In genomic region chr13:55447543-55447943, GRCm38 (mm10) we compare ENCODE assay signal across 9 mouse cellular contexts. TPM values are rescaled to one million over a fixed set of nuclear protein-coding genes. Genes with fewer than 3 reads are reported as not detected.
DNase-seq lines count a peak whose midpoint lies in the region; ATAC-seq lines count a peak whose summit lies in the region.
"Had no signal": no experiment of that assay in that cellular context is flagged by ENCODE, and none has a peak within 500 bp of the region (broad histone marks: within the 10 kb centered on the region; RNA-seq: fewer than 3 reads in every experiment).

No protein-coding gene starts in this region.

- 0 out of 2 replicates have a peak overlapping the region, but pooled peaks have one; percentile 2 for H3K4me2 ChIP-seq in neural tube, embryonic 11.5 days (ENCODE audit: low read depth)
- H3K4me2 ChIP-seq in neural tube, embryonic 15.5 days: no peak overlapping the region

- peaks cover 14% of the 10 kb centered on the region for H3K4me1 ChIP-seq in neural tube, embryonic 11.5 days (ENCODE audit: control insufficient read depth, insufficient read depth, low read length)
- H3K4me1 ChIP-seq in neural tube, embryonic 15.5 days: peaks cover 38% of the 10 kb centered on the region

- peak; percentile 25 for DNase-seq in adrenal gland, postnatal 14 days
- no peak for DNase-seq in adrenal gland, postnatal 4 days (ENCODE audit: low spot score in 2 of 2)
- DNase-seq in neural tube, embryonic 11.5 days (ENCODE audit: low spot score): no peak
- peak; percentile 70 for DNase-seq in lung, postnatal 36 days
- DNase-seq in thymus, postnatal 36 days: peak; percentile 69 to 83
- no peak for DNase-seq in layer of hippocampus, postnatal 36 days
- DNase-seq in right cerebral cortex, postnatal 14 days: no peak

- ATAC-seq in neural tube, embryonic 11.5 days (ENCODE audit: insufficient read depth, low FRiP score, low TSS enrichment): no peak
- ATAC-seq in neural tube, embryonic 15.5 days (ENCODE audit: low FRiP score): no peak

- H3K9ac ChIP-seq in neural tube, embryonic 11.5 days (ENCODE audit: low read length): no peak overlapping the region
- H3K9ac ChIP-seq in neural tube, embryonic 15.5 days (replicated peaks): no peak overlapping the region

- no peak overlapping the region for H3K27ac ChIP-seq in neural tube, embryonic 11.5 days (ENCODE audit: low read depth, low read length)
- H3K27ac ChIP-seq in neural tube, embryonic 15.5 days (replicated peaks): no peak overlapping the region

- H3K27me3 ChIP-seq in neural tube, embryonic 11.5 days (ENCODE audit: control insufficient read depth, insufficient read depth, low read length): no peaks in the 10 kb centered on the region
- H3K27me3 ChIP-seq in neural tube, embryonic 15.5 days (replicated peaks): no peaks in the 10 kb centered on the region

- H3K4me3 ChIP-seq in neural tube, embryonic 11.5 days (ENCODE audit: low read depth, low read length): no peak overlapping the region
- H3K4me3 ChIP-seq in neural tube, embryonic 15.5 days (replicated peaks): no peak overlapping the region

- no peaks in the 10 kb centered on the region for H3K9me3 ChIP-seq in neural tube, embryonic 11.5 days (ENCODE audit: control insufficient read depth, low read length)
- H3K9me3 ChIP-seq in neural tube, embryonic 15.5 days (replicated peaks): no peaks in the 10 kb centered on the region

- peaks cover 17% of the 10 kb centered on the region for H3K36me3 ChIP-seq in neural tube, embryonic 11.5 days (ENCODE audit: control insufficient read depth, insufficient read depth, low read length)
- H3K36me3 ChIP-seq in neural tube, embryonic 15.5 days: peaks cover 27% of the 10 kb centered on the region

- 66% methylated on average over 3 of the region's 3 CpGs for WGBS in neural tube, embryonic 11.5 days
- WGBS in neural tube, embryonic 15.5 days: 57% methylated on average over 3 of the region's 3 CpGs

RNA-seq across cellular contexts. Expression of gene Grk6, which starts 2.7 kb away (rescaled TPM):
- total RNA-seq in adrenal gland, postnatal 14 days (2021): 35.3 and 55.4 TPM in 2 replicates
- 10 to 100 TPM; 54.3 to 56.7 TPM for total RNA-seq in adrenal gland, postnatal 4 days (2021)
- polyA plus RNA-seq in neural tube, embryonic 11.5 days (2014; fragmentation: Nextera tagmentation; extraction: Ambion mirVana): 58.1 and 59.6 TPM in 2 replicates
- 34.2 and 38.4 TPM in 2 replicates for polyA plus RNA-seq in neural tube, embryonic 15.5 days (2015; fragmentation: Nextera tagmentation; extraction: Ambion mirVana)
- 10 to 100 TPM; 67.7 to 71.1 TPM for total RNA-seq in layer of hippocampus, postnatal 36 days (2021)

RNA-seq across cellular contexts. Expression of gene Prr7, which starts 16.5 kb away (rescaled TPM):
- 3.1 and 6.0 TPM in 2 replicates for total RNA-seq in adrenal gland, postnatal 14 days (2021)
- 1 to 10 TPM; 6.4 to 8.0 TPM for total RNA-seq in adrenal gland, postnatal 4 days (2021)
- 2.2 and 2.6 TPM in 2 replicates for polyA plus RNA-seq in neural tube, embryonic 11.5 days (2014; fragmentation: Nextera tagmentation; extraction: Ambion mirVana)
- polyA plus RNA-seq in neural tube, embryonic 15.5 days (2015; fragmentation: Nextera tagmentation; extraction: Ambion mirVana): 4.2 and 5.8 TPM in 2 replicates
- total RNA-seq in layer of hippocampus, postnatal 36 days (2021): 10 to 100 TPM; 86.1 to 86.6 TPM

RNA-seq across cellular contexts. Expression of gene F12, which starts 20.9 kb away (rescaled TPM):
- total RNA-seq in adrenal gland, postnatal 14 days (2021): 4.3 and 60.0 TPM in 2 replicates
- 10 to 100 TPM in 1 of 2 experiments, 1 to 10 TPM in 1; 1.3 to 36.6 TPM for total RNA-seq in adrenal gland, postnatal 4 days (2021)
- polyA plus RNA-seq in neural tube, embryonic 11.5 days (2014; fragmentation: Nextera tagmentation; extraction: Ambion mirVana): not detected in 2 replicates
- 0.18 and 0.47 TPM in 2 replicates for polyA plus RNA-seq in neural tube, embryonic 15.5 days (2015; fragmentation: Nextera tagmentation; extraction: Ambion mirVana)
- under 1 TPM; 0.32 to 0.71 TPM for total RNA-seq in layer of hippocampus, postnatal 36 days (2021)
- total RNA-seq: heart, adult 8-10 months had no signal

RNA-seq across cellular contexts. Expression of gene Pfn3, which starts 32.5 kb away (rescaled TPM):
- not detected in 2 replicates for total RNA-seq in adrenal gland, postnatal 14 days (2021)
- total RNA-seq in adrenal gland, postnatal 4 days (2021): not detected
- not detected in 2 replicates for polyA plus RNA-seq in neural tube, embryonic 11.5 days (2014; fragmentation: Nextera tagmentation; extraction: Ambion mirVana)
- polyA plus RNA-seq in neural tube, embryonic 15.5 days (2015; fragmentation: Nextera tagmentation; extraction: Ambion mirVana): 0.50 and 1.4 TPM in 2 replicates
- total RNA-seq in layer of hippocampus, postnatal 36 days (2021): not detected
- total RNA-seq: heart, adult 8-10 months had no signal

RNA-seq across cellular contexts. Expression of gene Dbn1, which starts 40.4 kb away (rescaled TPM):
- total RNA-seq in adrenal gland, postnatal 14 days (2021): 24.0 and 24.9 TPM in 2 replicates
- total RNA-seq in adrenal gland, postnatal 4 days (2021): 10 to 100 TPM; 56.4 to 75.6 TPM
- polyA plus RNA-seq in neural tube, embryonic 11.5 days (2014; fragmentation: Nextera tagmentation; extraction: Ambion mirVana): 362 and 372 TPM in 2 replicates
- 389 and 450 TPM in 2 replicates for polyA plus RNA-seq in neural tube, embryonic 15.5 days (2015; fragmentation: Nextera tagmentation; extraction: Ambion mirVana)
- 100 to 1,000 TPM; 388 to 393 TPM for total RNA-seq in layer of hippocampus, postnatal 36 days (2021)

Comparison
In these comparisons a context has a peak if more than half of its experiments do, and no peak if none do; other contexts are left out.
1. DNase-seq: peak in adrenal gland, postnatal 14 days (single experiment), lung, postnatal 36 days (single experiment) and thymus, postnatal 36 days (2 of 2); none in adrenal gland, postnatal 4 days (0 of 2), neural tube, embryonic 11.5 days (single experiment), layer of hippocampus, postnatal 36 days (0 of 2) and right cerebral cortex, postnatal 14 days (single experiment).
2. RNA of gene Prr7, which starts 16.5 kb away (total RNA-seq): 86.1 to 86.6 TPM in layer of hippocampus, postnatal 36 days; 6.4 to 8.0 TPM in adrenal gland, postnatal 4 days and 3.1 to 6.0 TPM in adrenal gland, postnatal 14 days; every median in the first group is over 4 times any median in the second.